Mouse (Mus musculus) bone marrow, adult 2 months (tissue): ENCODE results near the gene Homer2.

ENCODE experiments used
- CTCF ChIP-seq: fragments of 200-500 bp; IDR thresholded peaks from 2 replicates; pipeline ENCODE4 v1.5.1; 2011; ENCODE audit warnings: low read length, control low read depth; ENCODE audit not compliant: control insufficient read depth, insufficient read depth
- POLR2A ChIP-seq: fragments of 200-500 bp; IDR thresholded peaks from 2 replicates; pipeline ENCODE4 v1.6.1; 2011; ENCODE audit warnings: low read depth, mild to moderate bottlenecking, control low read depth, low read length, borderline replicate concordance; ENCODE audit not compliant: control insufficient read depth

GRCm38 (mm10) chr7:81553589-81553988, 153.7 kb downstream of the Homer2 start:
- TF ChIP-seq POLR2A, result no peak
- no peak for TF ChIP-seq CTCF
